Mouse (Mus musculus): ENCODE data around the gene Aco1. TPM values are rescaled to one million over a fixed set of nuclear protein-coding genes. Genes with fewer than 3 reads are reported as not detected.

The Aco1 gene
- polyA plus RNA-seq, 1 experiment from 2014 or later: 58.0 TPM

- Histone ChIP-seq H3K27me3 (ENCODE audit: low read depth, poor library complexity, severe bottlenecking) (no peaks in the 10 kb centered on the region), H3K4me1 (no peaks in the 10 kb centered on the region), H3K4me3 (no peak overlapping the region), H3K36me3 (peaks cover 35% of the 10 kb centered on the region), H3K27ac (replicated peaks) (no peak overlapping the region), H3K9me3 (replicated peaks) (no peaks in the 10 kb centered on the region)
- DNase-seq (ENCODE audit: low spot score): no peak
- WGBS: 86% methylated on average over 6 of the region's 6 CpGs
These were observed 59.3 kb downstream of the Aco1 start for GRCm38 (mm10) chr4:40202205-40202604.

DNA sequence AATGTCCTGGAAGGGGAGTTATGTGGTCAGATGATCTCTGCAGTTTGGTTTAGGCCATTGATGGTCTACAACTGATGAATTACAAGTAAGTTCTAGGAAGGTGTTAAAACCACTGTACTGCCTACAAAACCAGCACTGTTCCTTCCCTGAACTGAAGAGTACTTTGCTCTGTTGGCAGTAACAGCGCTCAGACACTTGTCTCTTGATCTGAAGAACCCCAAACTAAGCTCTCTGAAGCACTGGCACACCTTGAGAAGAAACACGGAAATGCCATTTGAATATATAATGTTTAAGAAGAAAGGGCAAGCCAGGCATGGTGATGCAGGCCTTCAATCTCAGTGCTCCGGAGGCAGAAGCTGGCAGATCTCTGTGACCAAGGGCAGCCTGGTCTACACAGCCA is 61.5 kb downstream of the Aco1 start:
- WGBS: 93% methylated on average over 3 of the region's 3 CpGs
- H3K36me3 ChIP-seq: peaks cover 13% of the 10 kb centered on the region
- no peaks in the 10 kb centered on the region for H3K9me3 ChIP-seq (replicated peaks)
- H3K4me1 ChIP-seq: no peaks in the 10 kb centered on the region
- no peak overlapping the region for H3K4me3 ChIP-seq
- no peak overlapping the region for H3K27ac ChIP-seq (replicated peaks)
- no peak for DNase-seq (ENCODE audit: low spot score)
- no peaks in the 10 kb centered on the region for H3K27me3 ChIP-seq (ENCODE audit: low read depth, poor library complexity, severe bottlenecking)

- no peaks in the 10 kb centered on the region for H3K9me3 ChIP-seq (replicated peaks)
- H3K27ac ChIP-seq (replicated peaks): no peak overlapping the region
- H3K36me3 ChIP-seq: peaks cover 12% of the 10 kb centered on the region
- no peak overlapping the region for H3K4me3 ChIP-seq
- H3K27me3 ChIP-seq (ENCODE audit: low read depth, poor library complexity, severe bottlenecking): no peaks in the 10 kb centered on the region
- DNase-seq (ENCODE audit: low spot score): no peak
- H3K4me1 ChIP-seq: no peaks in the 10 kb centered on the region
- 94% methylated on average over 22 of the region's 22 CpGs for WGBS
These were observed 62.5 kb downstream of the Aco1 start for GRCm38 (mm10) chr4:40205231-40205903.

- no peaks in the 10 kb centered on the region for H3K4me1 ChIP-seq
- no peaks in the 10 kb centered on the region for H3K27me3 ChIP-seq (ENCODE audit: low read depth, poor library complexity, severe bottlenecking)
- DNase-seq (ENCODE audit: low spot score): no peak
- no peaks in the 10 kb centered on the region for H3K9me3 ChIP-seq (replicated peaks)
- no peak overlapping the region for H3K4me3 ChIP-seq
- no peak overlapping the region for H3K27ac ChIP-seq (replicated peaks)
- WGBS: 79% methylated on average over 5 of the region's 5 CpGs
- peaks cover 6% of the 10 kb centered on the region; the same call in 1 of the 2 replicates for H3K36me3 ChIP-seq
These were observed 64.8 kb downstream of the Aco1 start for GRCm38 (mm10) chr4:40207701-40208100.

GRCm38 (mm10) chr4:40212177-40212576 is 69.3 kb downstream of the Aco1 start:
- H3K36me3 ChIP-seq: no peaks in the 10 kb centered on the region
- H3K9me3 ChIP-seq (replicated peaks): no peaks in the 10 kb centered on the region
- 95% methylated on average over 5 of the region's 6 CpGs for WGBS
- H3K4me3 ChIP-seq: no peak overlapping the region
- DNase-seq (ENCODE audit: low spot score): no peak
- H3K27ac ChIP-seq (replicated peaks): no peak overlapping the region
- no peaks in the 10 kb centered on the region for H3K4me1 ChIP-seq
- H3K27me3 ChIP-seq (ENCODE audit: low read depth, poor library complexity, severe bottlenecking): no peaks in the 10 kb centered on the region

DNA sequence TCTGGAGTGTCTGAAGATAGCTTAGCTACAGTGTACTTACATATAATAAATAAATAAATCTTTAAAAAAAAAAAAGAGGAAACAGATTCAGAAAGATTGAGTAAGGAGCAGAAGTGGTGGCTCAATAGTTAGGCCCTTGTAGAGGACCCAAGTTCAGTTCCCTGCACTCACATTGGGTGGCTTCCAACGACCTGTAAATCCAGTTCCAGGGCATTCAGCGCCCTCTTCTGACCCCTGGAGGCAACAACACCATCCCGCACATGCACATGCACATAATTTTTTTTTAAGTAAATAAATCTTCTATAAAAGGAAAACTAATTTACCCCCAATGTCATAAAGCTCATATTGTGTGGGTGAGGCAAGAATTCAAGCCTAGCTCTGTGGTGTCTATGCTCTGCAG is 75.0 kb downstream of the Aco1 start:
- Histone ChIP-seq H3K4me3 (no peak overlapping the region), H3K9me3 (replicated peaks) (no peaks in the 10 kb centered on the region), H3K27me3 (ENCODE audit: low read depth, poor library complexity, severe bottlenecking) (peaks cover 8% of the 10 kb centered on the region; the same call in 1 of the 2 replicates), H3K36me3 (no peaks in the 10 kb centered on the region), H3K27ac (replicated peaks) (no peak overlapping the region), H3K4me1 (peaks cover 19% of the 10 kb centered on the region)
- WGBS: 67% methylated on average over 3 of the region's 3 CpGs
- DNase-seq (ENCODE audit: low spot score): no peak

DNA sequence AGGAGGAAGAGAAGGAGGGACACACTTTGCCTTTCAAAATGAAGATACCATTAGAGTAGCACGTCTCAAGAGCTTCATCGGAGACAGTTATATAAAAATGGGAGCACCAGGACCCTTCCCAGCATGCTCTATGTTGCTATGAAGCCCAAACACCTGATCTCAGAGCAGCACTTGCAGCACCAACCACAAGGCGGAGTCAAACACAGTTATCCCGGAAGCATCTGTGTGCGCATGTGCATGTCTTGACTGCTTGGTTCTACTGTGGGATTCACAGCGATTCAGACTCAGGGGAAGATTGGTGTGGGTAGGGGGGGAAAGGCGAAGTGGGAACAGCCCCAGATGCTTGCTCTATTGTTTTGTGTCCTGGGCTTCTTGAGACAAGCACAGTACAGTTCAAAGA is 75.5 kb downstream of the Aco1 start:
- H3K27ac ChIP-seq (replicated peaks): no peak overlapping the region
- peak; percentile 31 for DNase-seq (ENCODE audit: low spot score)
- peaks cover 19% of the 10 kb centered on the region for H3K4me1 ChIP-seq
- peaks cover 8% of the 10 kb centered on the region; the same call in 1 of the 2 replicates for H3K27me3 ChIP-seq (ENCODE audit: low read depth, poor library complexity, severe bottlenecking)
- H3K36me3 ChIP-seq: no peaks in the 10 kb centered on the region
- WGBS: 79% methylated on average over 7 of the region's 7 CpGs
- no peaks in the 10 kb centered on the region for H3K9me3 ChIP-seq (replicated peaks)
- H3K4me3 ChIP-seq: no peak overlapping the region

- DNase-seq (ENCODE audit: low spot score): no peak
- 22% methylated on average over 12 of the region's 12 CpGs for WGBS
- Histone ChIP-seq H3K27ac (replicated peaks) (no peak overlapping the region), H3K4me3 (no peak overlapping the region), H3K27me3 (ENCODE audit: low read depth, poor library complexity, severe bottlenecking) (peaks cover 8% of the 10 kb centered on the region; the same call in 1 of the 2 replicates), H3K9me3 (replicated peaks) (no peaks in the 10 kb centered on the region), H3K4me1 (peaks cover 19% of the 10 kb centered on the region), H3K36me3 (no peaks in the 10 kb centered on the region)
These were observed 77.6 kb downstream of the Aco1 start for GRCm38 (mm10) chr4:40220437-40220836.

DNA sequence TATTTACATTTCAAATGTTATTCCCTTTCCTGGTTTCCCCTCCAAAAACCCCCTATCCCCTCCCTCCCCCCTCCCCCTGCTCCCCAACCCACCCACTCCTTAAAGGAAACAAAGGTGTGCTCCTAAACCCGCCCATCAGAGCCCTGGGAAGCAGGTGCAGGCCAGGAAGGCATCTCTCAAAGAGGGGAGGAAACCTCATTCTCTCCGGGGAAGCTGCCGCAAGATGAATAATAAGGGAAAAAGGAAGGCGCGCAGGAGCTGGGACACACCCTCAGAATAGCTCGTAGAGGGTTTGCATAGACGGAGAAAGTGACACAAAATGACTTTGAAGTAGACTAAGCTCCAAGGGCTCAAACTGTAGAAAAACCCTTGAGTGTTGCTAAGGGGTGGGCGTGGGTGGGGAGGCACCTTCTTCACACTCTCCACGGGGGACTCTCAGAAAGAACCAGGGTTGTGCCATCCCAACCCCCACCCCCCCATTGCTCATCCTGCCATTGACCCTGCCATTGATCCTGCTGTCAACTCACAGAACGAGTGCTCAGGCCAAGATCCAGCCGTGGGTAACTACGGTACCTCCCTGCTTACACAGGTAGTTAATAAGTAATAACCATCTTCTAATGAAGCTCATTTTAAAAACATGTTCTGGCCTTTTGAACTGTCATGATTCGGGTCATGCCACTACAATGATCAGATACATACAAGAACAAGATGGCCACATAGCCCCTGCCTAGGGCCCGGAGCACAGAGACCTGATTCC is 78.3 kb downstream of the Aco1 start:
- DNase-seq (ENCODE audit: low spot score): no peak
- WGBS: 45% methylated on average over 14 of the region's 14 CpGs

GRCm38 (mm10) chr4:40221876-40222585 is 79.2 kb downstream of the Aco1 start:
- Histone ChIP-seq H3K9me3 (replicated peaks) (no peaks in the 10 kb centered on the region), H3K27me3 (ENCODE audit: low read depth, poor library complexity, severe bottlenecking) (peaks cover 8% of the 10 kb centered on the region; the same call in 1 of the 2 replicates), H3K27ac (replicated peaks) (no peak overlapping the region), H3K36me3 (no peaks in the 10 kb centered on the region), H3K4me3 (no peak overlapping the region), H3K4me1 (peaks cover 19% of the 10 kb centered on the region)
- WGBS: 55% methylated on average over 21 of the region's 21 CpGs
- DNase-seq (ENCODE audit: low spot score): no peak

More for the DNA sequence above, 78.3 kb downstream of the Aco1 start:
- Histone ChIP-seq H3K27me3 (ENCODE audit: low read depth, poor library complexity, severe bottlenecking) (peaks cover 8% of the 10 kb centered on the region; the same call in 1 of the 2 replicates), H3K36me3 (no peaks in the 10 kb centered on the region), H3K4me1 (peaks cover 19% of the 10 kb centered on the region), H3K9me3 (replicated peaks) (no peaks in the 10 kb centered on the region), H3K4me3 (no peak overlapping the region), H3K27ac (replicated peaks) (no peak overlapping the region)

DNA sequence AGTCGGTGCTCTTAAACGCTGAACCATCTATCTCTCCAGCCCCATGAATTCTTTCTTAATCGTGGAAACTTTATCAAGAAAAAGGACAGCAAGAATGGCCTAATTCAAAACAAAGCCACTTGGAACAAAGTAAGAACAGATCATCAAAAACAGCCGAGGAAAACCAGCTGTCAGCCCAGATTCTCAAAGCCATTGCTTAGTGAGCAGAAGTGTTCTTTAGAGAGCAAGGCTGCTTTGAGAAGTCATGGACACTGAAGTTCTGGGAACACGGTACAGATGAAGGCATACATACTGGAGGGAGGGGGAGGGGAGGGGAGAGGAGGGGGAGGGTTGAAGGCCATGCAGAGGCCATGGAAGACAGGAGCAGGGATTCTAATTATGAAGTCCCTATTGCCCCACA is 83.2 kb downstream of the Aco1 start:
- no peaks in the 10 kb centered on the region for H3K9me3 ChIP-seq (replicated peaks)
- peaks cover 9% of the 10 kb centered on the region; the same call in 1 of the 2 replicates for H3K4me1 ChIP-seq
- no peak overlapping the region for H3K27ac ChIP-seq (replicated peaks)
- H3K4me3 ChIP-seq: no peak overlapping the region
- no peak for DNase-seq (ENCODE audit: low spot score)
- no peaks in the 10 kb centered on the region for H3K36me3 ChIP-seq
- 86% methylated on average over 5 of the region's 5 CpGs for WGBS
- H3K27me3 ChIP-seq (ENCODE audit: low read depth, poor library complexity, severe bottlenecking): peaks cover 5% of the 10 kb centered on the region; the same call in 1 of the 2 replicates

- 89% methylated on average over 11 of the region's 11 CpGs for WGBS
- Histone ChIP-seq H3K9me3 (replicated peaks) (no peaks in the 10 kb centered on the region), H3K27me3 (ENCODE audit: low read depth, poor library complexity, severe bottlenecking) (no peaks in the 10 kb centered on the region), H3K4me1 (no peaks in the 10 kb centered on the region; the same call in 1 of the 2 replicates), H3K27ac (replicated peaks) (no peak overlapping the region), H3K36me3 (no peaks in the 10 kb centered on the region), H3K4me3 (no peak overlapping the region)
- no peak for DNase-seq (ENCODE audit: low spot score)
These were observed 84.2 kb downstream of the Aco1 start for GRCm38 (mm10) chr4:40227131-40227530.
